Mouse (Mus musculus): ENCODE data around the gene Ptcd2.
A peak's percentile ranks its signal among the peaks of the same experiment; 100 is the strongest.

Ptcd2 gene

DNA sequence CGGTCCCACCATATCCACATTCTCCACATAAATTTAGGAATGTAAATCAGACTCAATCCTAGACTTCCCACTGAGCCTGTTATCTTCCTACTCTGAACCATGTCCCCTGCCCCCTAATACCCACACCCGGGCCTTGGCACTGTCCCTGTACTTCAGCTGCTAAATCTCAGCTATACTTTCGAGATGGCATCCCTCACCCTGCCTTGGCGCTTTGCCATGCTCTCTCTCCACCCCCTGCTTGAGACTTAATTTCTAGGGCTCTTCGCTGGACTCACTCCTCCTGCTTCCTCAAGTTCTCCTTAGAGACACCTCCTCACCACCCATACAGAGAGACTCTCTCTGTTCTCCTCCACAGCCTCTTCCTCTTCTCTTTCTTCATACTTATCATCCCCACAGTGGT is 44.6 kb downstream of the Ptcd2 start:
- no peak for DNase-seq

GRCm38 (mm10) chr13:99294176-99294575 is 50.3 kb downstream of the Ptcd2 start:
- DNase-seq: no peak

DNA sequence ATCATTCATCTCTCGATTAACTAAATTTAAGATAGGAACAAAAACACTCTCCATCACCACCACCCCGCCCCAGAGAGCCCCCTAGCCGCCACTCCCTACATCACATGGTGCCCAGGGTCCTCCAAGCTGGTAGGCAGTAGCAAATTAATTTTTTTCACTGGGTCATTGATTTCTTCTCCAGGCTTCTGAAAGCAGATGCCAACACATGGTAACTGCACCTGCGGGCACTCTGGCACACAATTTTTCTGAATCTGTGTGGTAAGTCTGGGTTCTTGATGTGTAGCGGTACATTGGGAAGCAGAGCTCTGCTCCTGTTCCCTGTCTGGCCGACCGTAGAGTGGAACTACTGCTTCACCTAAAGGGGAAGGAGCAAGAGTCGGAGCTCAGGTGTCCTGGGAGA is 53.7 kb downstream of the Ptcd2 start:
- no peak for DNase-seq

- DNase-seq: no peak
These were observed 56.7 kb downstream of the Ptcd2 start for GRCm38 (mm10) chr13:99287786-99288185.

GRCm38 (mm10) chr13:99287207-99287606 is 57.3 kb downstream of the Ptcd2 start:
- DNase-seq: no peak

- DNase-seq: no peak
These were observed 59.3 kb downstream of the Ptcd2 start for GRCm38 (mm10) chr13:99285241-99285640.

GRCm38 (mm10) chr13:99284400-99285160 is 59.9 kb downstream of the Ptcd2 start:
- peak; percentile 56 for DNase-seq

- DNase-seq: no peak
These were observed 60.6 kb downstream of the Ptcd2 start for GRCm38 (mm10) chr13:99283916-99284315.

DNA sequence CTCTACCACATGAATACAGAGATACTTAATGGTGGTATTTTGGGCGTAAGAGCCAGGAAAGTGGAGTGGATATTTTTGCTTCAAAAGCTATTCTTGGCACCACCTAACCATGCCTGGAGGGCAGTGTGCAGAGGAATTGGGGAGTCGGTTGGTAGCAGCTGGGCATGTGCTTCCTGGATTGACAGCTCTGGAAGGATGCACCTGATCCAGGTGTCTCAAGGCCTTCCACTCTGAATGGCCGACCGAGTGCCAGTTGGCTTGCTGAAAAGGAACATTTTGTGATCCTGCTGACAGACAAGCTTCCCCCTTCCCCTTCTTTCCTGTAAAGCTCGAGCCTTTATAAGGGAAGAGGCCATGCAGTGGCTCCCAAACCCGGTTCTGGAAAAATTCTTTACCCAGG is 61.5 kb downstream of the Ptcd2 start:
- DNase-seq: no peak

DNA sequence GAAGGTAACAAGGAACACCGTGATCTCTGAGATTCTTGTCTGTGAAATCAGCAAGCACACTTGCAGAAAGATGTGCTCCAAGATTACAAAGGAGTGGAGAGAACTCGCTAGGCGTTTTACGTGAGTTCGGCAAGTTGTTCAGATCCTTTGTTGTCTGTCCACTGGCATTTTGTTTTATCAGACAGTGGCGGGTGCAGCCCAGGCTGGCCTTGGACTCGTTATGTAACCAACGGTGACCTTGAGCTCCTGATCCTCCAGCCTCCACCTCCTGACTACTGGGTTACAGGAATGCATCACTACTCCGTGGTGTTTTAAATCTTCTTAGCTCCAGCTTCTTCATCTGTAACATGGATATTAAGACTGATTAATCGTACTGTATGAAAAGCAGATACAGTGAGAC is 65.2 kb downstream of the Ptcd2 start:
- no peak for DNase-seq

DNA sequence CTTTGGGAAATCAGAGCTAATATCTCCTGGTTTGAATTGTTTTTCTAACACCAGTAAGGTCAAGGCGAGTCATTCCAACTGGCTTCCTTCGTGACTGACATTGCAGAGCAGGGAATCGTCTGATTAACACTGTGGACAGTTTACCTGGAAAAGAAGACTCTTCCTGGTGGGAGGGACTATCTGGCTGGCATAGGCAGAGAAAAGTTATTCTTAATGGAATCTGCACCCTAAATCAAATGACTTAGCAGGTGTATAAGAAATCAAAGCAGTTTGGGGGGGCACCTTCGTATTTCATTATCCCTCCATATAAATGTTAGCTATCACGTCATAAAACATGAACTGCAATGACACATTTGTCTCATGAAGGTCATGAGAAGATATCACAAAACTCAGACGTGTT is 66.0 kb downstream of the Ptcd2 start:
- no peak for DNase-seq

- no peak for DNase-seq
These were observed 67.0 kb downstream of the Ptcd2 start for GRCm38 (mm10) chr13:99277521-99277920.

- DNase-seq: no peak
These were observed 72.5 kb downstream of the Ptcd2 start for GRCm38 (mm10) chr13:99272046-99272445.
